Mouse (Mus musculus): ENCODE measurements around the gene Ehd4.

DNA sequence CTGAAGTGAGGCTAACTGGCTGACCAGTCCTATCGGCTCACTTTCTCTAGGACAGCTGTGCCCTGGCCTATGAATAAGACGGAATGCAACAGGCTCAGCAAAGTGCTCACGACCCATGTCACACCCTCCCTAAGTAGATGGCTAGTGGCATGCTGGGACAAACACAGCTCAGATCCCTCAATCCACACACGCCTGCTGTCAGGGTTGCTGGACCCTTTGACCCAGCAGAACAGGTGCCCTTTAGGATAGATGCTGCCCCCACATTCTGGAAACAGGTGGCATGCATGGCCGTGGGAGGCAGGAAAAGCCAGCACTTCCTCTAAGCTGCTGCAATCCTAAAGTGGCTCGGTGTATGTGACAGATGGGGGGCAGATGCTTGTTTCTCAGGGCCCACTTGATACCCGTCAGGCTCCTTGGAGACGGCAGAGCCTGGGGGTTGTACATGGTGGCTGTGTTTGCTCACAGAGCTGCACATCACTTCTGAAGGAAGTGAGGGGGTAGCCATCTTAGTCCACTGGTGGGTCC lies 84.9 kb downstream of the Ehd4 start:
- TF ChIP-seq CTCF (IDR thresholded peaks at IDR 0.05; ENCODE audit: insufficient read depth, low read length) = no peak
- TF ChIP-seq POLR2A (IDR thresholded peaks at IDR 0.05; ENCODE audit: borderline replicate concordance, extremely low read depth, low read depth, low read length) = no peak

All from lung, adult 2 months (tissue).